Mouse (Mus musculus): ENCODE data around the gene Drg1. TPM values are rescaled to one million over a fixed set of nuclear protein-coding genes. Genes with fewer than 3 reads are reported as not detected.

The Drg1 gene
- total RNA-seq, 2 experiments from 2014 or later: 86.8 to 97.5 TPM

GRCm38 (mm10) chr11:3290640-3291310, 24.6 kb upstream of the Drg1 start:
- intact Hi-C loops (cut with DNase I): loop anchor here (1.0 kb wide), 1 partner anchor 24 kb away; the partner anchor contains the start of gene Drg1
- DNase-seq (ENCODE audit: low spot score in 2 of 2): peak; percentile 75 to 80

- DNase-seq (ENCODE audit: low spot score in 2 of 2): peak; percentile 85 to 91
- intact Hi-C loops (cut with DNase I): loop anchor here (1.0 kb wide), 2 partner anchors 24 to 41 kb away; partner anchors contain the start of gene Drg1
Measured at GRCm38 (mm10) chr11:3289803-3290639, 23.8 kb upstream of the Drg1 start.

- intact Hi-C loops (cut with DNase I): loop anchor here (1.0 kb wide), 1 partner anchor 42 kb away; no protein-coding TSS in a partner anchor
- peak; percentile 64 for DNase-seq (ENCODE audit: low spot score in 2 of 2)
Measured at GRCm38 (mm10) chr11:3289302-3289802, 23.1 kb upstream of the Drg1 start.

- peak; percentile 56 to 57 for DNase-seq (ENCODE audit: low spot score in 2 of 2)
- intact Hi-C loops (cut with DNase I): loop anchor here (1.0 kb wide), 1 partner anchor 43 kb away; no protein-coding TSS in a partner anchor
Measured at GRCm38 (mm10) chr11:3288521-3289301, 22.5 kb upstream of the Drg1 start, which contains the start of gene Patz1. Gene Patz1, plus strand, starts transcription at chr11:3288874.

- intact Hi-C loops (cut with DNase I): no loop called here
Measured at GRCm38 (mm10) chr11:3287921-3288320, 21.7 kb upstream of the Drg1 start.

GRCm38 (mm10) chr11:3287131-3287530, 20.9 kb upstream of the Drg1 start:
- no peak for DNase-seq (ENCODE audit: low spot score in 2 of 2)
- intact Hi-C loops (cut with DNase I): no loop called here

More at GRCm38 (mm10) chr11:3287921-3288320, 21.7 kb upstream of the Drg1 start:
- DNase-seq (ENCODE audit: low spot score in 2 of 2): no peak

GRCm38 (mm10) chr11:3285940-3286339, 19.7 kb upstream of the Drg1 start:
- intact Hi-C loops (cut with DNase I): no loop called here
- no peak for DNase-seq (ENCODE audit: low spot score in 2 of 2)

GRCm38 (mm10) chr11:3283645-3284044, 17.4 kb upstream of the Drg1 start:
- intact Hi-C loops (cut with DNase I): no loop called here
- DNase-seq (ENCODE audit: low spot score in 2 of 2): no peak

GRCm38 (mm10) chr11:3282887-3283286, 16.7 kb upstream of the Drg1 start:
- DNase-seq (ENCODE audit: low spot score in 2 of 2): no peak
- intact Hi-C loops (cut with DNase I): no loop called here

GRCm38 (mm10) chr11:3279729-3280128, 13.5 kb upstream of the Drg1 start:
- DNase-seq (ENCODE audit: low spot score in 2 of 2): no peak
- intact Hi-C loops (cut with DNase I): no loop called here

- no peak for DNase-seq (ENCODE audit: low spot score in 2 of 2)
- intact Hi-C loops (cut with DNase I): no loop called here
Measured at GRCm38 (mm10) chr11:3278351-3278750, 12.1 kb upstream of the Drg1 start.

- intact Hi-C loops (cut with DNase I): no loop called here
- no peak for DNase-seq (ENCODE audit: low spot score in 2 of 2)
Measured at GRCm38 (mm10) chr11:3269241-3269640, 3.0 kb upstream of the Drg1 start.

- intact Hi-C loops (cut with DNase I): loop anchor here (2.0 kb wide), 1 partner anchor 64 kb away; the partner anchor contains the start of gene Pik3ip1
- no peak for DNase-seq (ENCODE audit: low spot score in 2 of 2)
Measured at GRCm38 (mm10) chr11:3267133-3267532, 918 bp upstream of the Drg1 start.

- intact Hi-C loops (cut with DNase I): loop anchor here (1.0 to 2.0 kb wide), 2 partner anchors 25 to 65 kb away; partner anchors contain the start of gene Pik3ip1
- DNase-seq (ENCODE audit: low spot score in 2 of 2): peak in 1 of 2 experiments; percentile 17
Measured at GRCm38 (mm10) chr11:3265291-3266078, 730 bp downstream of the Drg1 start.

- no peak for DNase-seq (ENCODE audit: low spot score in 2 of 2)
- intact Hi-C loops (cut with DNase I): no loop called here
Measured at GRCm38 (mm10) chr11:3259537-3259936, 6.7 kb downstream of the Drg1 start.

- DNase-seq (ENCODE audit: low spot score in 2 of 2): peak in 1 of 2 experiments; percentile 16
- intact Hi-C loops (cut with DNase I): no loop called here
Measured at GRCm38 (mm10) chr11:3247387-3247786, 18.8 kb downstream of the Drg1 start.

GRCm38 (mm10) chr11:3243771-3244170, 22.4 kb downstream of the Drg1 start:
- DNase-seq (ENCODE audit: low spot score in 2 of 2): peak in 1 of 2 experiments; percentile 10
- intact Hi-C loops (cut with DNase I): no loop called here

GRCm38 (mm10) chr11:3242395-3242794, 23.8 kb downstream of the Drg1 start:
- intact Hi-C loops (cut with DNase I): no loop called here
- no peak for DNase-seq (ENCODE audit: low spot score in 2 of 2)

- intact Hi-C loops (cut with DNase I): no loop called here
- DNase-seq (ENCODE audit: low spot score in 2 of 2): no peak
Measured at GRCm38 (mm10) chr11:3235277-3235676, 30.9 kb downstream of the Drg1 start.

Data from left cerebral cortex, postnatal 25 days (tissue).